Mouse (Mus musculus) regulatory T cell (primary cell): ENCODE results near the gene Sebox.

ENCODE experiments used
- in situ Hi-C: fragments of 300-600 bp; cut with MboI, MseI; formaldehyde crosslinking; loops from one replicate; pipeline ENCODE4 v1.15.1; 2025; ENCODE audit warnings: high pct_unique_total_duplicates

Gene Sebox

GRCm38 (mm10) chr11:78497544-78498522 lies 5.4 kb upstream of the Sebox start, which contains the start of gene Sarm1:
TSS of gene Sarm1 (minus strand) at chr11:78497754.
- in situ Hi-C loops: no loop called here

GRCm38 (mm10) chr11:78499004-78499403 lies 4.2 kb upstream of the Sebox start, which contains the start of gene Vtn:
TSS of gene Vtn (plus strand) at chr11:78499091.
- in situ Hi-C loops: no loop called here

GRCm38 (mm10) chr11:78499543-78499942 lies 3.7 kb upstream of the Sebox start:
- in situ Hi-C loops: no loop called here

- in situ Hi-C loops: no loop called here
These were observed 2.5 kb upstream of the Sebox start for GRCm38 (mm10) chr11:78500623-78501202.

- in situ Hi-C loops: no loop called here
These were observed 1.7 kb upstream of the Sebox start for GRCm38 (mm10) chr11:78501529-78501928.

- in situ Hi-C loops: no loop called here
These were observed 2.2 kb downstream of the Sebox start for GRCm38 (mm10) chr11:78505430-78505829.

- in situ Hi-C loops: no loop called here
These were observed 5.9 kb downstream of the Sebox start for GRCm38 (mm10) chr11:78509148-78509547.

GRCm38 (mm10) chr11:78512025-78512957 lies 9.0 kb downstream of the Sebox start, which contains the start of the genes Tmem199 and Poldip2:
TSS of gene Tmem199 (minus strand) at chr11:78512172.
TSS of gene Poldip2 (plus strand) at chr11:78512193.
- in situ Hi-C loops: no loop called here

- in situ Hi-C loops: no loop called here
These were observed 10.0 kb downstream of the Sebox start for GRCm38 (mm10) chr11:78513106-78513790.

- in situ Hi-C loops: no loop called here
These were observed 12.5 kb downstream of the Sebox start for GRCm38 (mm10) chr11:78515549-78516325.

- in situ Hi-C loops: no loop called here
These were observed 15.7 kb downstream of the Sebox start for GRCm38 (mm10) chr11:78518931-78519330.

GRCm38 (mm10) chr11:78521880-78522279 lies 18.6 kb downstream of the Sebox start:
- in situ Hi-C loops: no loop called here

- in situ Hi-C loops: no loop called here
These were observed 19.3 kb downstream of the Sebox start for GRCm38 (mm10) chr11:78522481-78522997.

GRCm38 (mm10) chr11:78523241-78523955 lies 20.2 kb downstream of the Sebox start:
- in situ Hi-C loops: no loop called here

- in situ Hi-C loops: no loop called here
These were observed 21.6 kb downstream of the Sebox start for GRCm38 (mm10) chr11:78524838-78525237.

- in situ Hi-C loops: no loop called here
These were observed 25.5 kb downstream of the Sebox start for GRCm38 (mm10) chr11:78528714-78529113.

GRCm38 (mm10) chr11:78530001-78530400 lies 26.8 kb downstream of the Sebox start:
- in situ Hi-C loops: loop anchor here (10.0 kb wide), 1 partner anchor 1315 kb away; the partner anchor contains the start of gene Ssh2

- in situ Hi-C loops: loop anchor here (10.0 kb wide), 1 partner anchor 1316 kb away; the partner anchor contains the start of gene Ssh2
These were observed 27.8 kb downstream of the Sebox start for GRCm38 (mm10) chr11:78531046-78531445.

GRCm38 (mm10) chr11:78531515-78531914 lies 28.3 kb downstream of the Sebox start:
- in situ Hi-C loops: loop anchor here (10.0 kb wide), 1 partner anchor 1317 kb away; the partner anchor contains the start of gene Ssh2
